Mouse (Mus musculus) midbrain, embryonic 11.5 days (tissue): ENCODE data around the gene Cfap157. TPM values are rescaled to one million over a fixed set of nuclear protein-coding genes. Genes with fewer than 3 reads are reported as not detected.
A peak's percentile ranks its signal among the peaks of the same experiment; 100 is the strongest.

Experiments
- ATAC-seq: fragments of 200-750 bp; cut with Nextera tagmentation; 2 replicates; pipeline ENCODE4 v1.8.0; 2017; ENCODE audit warnings: moderate TSS enrichment, moderate library complexity; ENCODE audit not compliant: low FRiP score
- DNase-seq: peaks from one replicate; pipeline ENCODE4 v3.0.0; 2015; ENCODE audit warnings: low spot score; ENCODE audit errors: missing footprints
- H3K27ac ChIP-seq: fragments of 300-500 bp; sonication (generic); 2 replicates; pipeline ENCODE4 v1.5.1; 2014; ENCODE audit warnings: low read depth, low read length
- H3K27me3 ChIP-seq: fragments of 300-500 bp; sonication (generic); 2 replicates; pipeline ENCODE4 v1.6.1; 2014; ENCODE audit warnings: mild to moderate bottlenecking, low read length, moderate library complexity, mixed read lengths; ENCODE audit not compliant: control insufficient read depth, insufficient read depth
- H3K36me3 ChIP-seq: fragments of 300-500 bp; sonication (generic); 2 replicates; pipeline ENCODE4 v1.6.1; 2014; ENCODE audit warnings: mild to moderate bottlenecking, low read length, moderate library complexity, mixed read lengths; ENCODE audit not compliant: control insufficient read depth, insufficient read depth
- H3K4me1 ChIP-seq: fragments of 300-500 bp; sonication (generic); 2 replicates; pipeline ENCODE4 v1.6.1; 2014; ENCODE audit warnings: low read length; ENCODE audit not compliant: control insufficient read depth, insufficient read depth
- H3K4me2 ChIP-seq: fragments of 300-500 bp; sonication (generic); 2 replicates; pipeline ENCODE4 v1.6.1; 2014; ENCODE audit warnings: mild to moderate bottlenecking, moderate library complexity
- H3K4me3 ChIP-seq: fragments of 300-500 bp; sonication (generic); 2 replicates; pipeline ENCODE4 v1.5.1; 2014; ENCODE audit warnings: low read depth, low read length
- H3K9ac ChIP-seq: fragments of 300-500 bp; sonication (generic); 2 replicates; pipeline ENCODE4 v1.6.1; 2014; ENCODE audit warnings: low read length
- H3K9me3 ChIP-seq: fragments of 300-500 bp; sonication (generic); 2 replicates; pipeline ENCODE4 v1.6.1; 2016; ENCODE audit warnings: low read length; ENCODE audit not compliant: control insufficient read depth
- WGBS: fragments of 180-500 bp; shearing (Covaris S2); extraction: QIAGEN DNeasy Blood & Tissue Kit; methylation state at CpG from one replicate; pipeline ENCODE4 v1.1.7; 2014; 5-methylcytosine and 5-hydroxymethylcytosine counted together
- polyA plus RNA-seq: library from polyadenylated mRNA; unstranded; fragments of >200 nt; fragmentation: Nextera tagmentation; extraction: Ambion mirVana; gene quantifications from 2 replicates; pipeline ENCODE4 v1.2.1, GENCODE M21; 2014

Cfap157 gene
- polyA plus RNA-seq, 1 experiment from 2014 or later: 0.08 TPM

DNA sequence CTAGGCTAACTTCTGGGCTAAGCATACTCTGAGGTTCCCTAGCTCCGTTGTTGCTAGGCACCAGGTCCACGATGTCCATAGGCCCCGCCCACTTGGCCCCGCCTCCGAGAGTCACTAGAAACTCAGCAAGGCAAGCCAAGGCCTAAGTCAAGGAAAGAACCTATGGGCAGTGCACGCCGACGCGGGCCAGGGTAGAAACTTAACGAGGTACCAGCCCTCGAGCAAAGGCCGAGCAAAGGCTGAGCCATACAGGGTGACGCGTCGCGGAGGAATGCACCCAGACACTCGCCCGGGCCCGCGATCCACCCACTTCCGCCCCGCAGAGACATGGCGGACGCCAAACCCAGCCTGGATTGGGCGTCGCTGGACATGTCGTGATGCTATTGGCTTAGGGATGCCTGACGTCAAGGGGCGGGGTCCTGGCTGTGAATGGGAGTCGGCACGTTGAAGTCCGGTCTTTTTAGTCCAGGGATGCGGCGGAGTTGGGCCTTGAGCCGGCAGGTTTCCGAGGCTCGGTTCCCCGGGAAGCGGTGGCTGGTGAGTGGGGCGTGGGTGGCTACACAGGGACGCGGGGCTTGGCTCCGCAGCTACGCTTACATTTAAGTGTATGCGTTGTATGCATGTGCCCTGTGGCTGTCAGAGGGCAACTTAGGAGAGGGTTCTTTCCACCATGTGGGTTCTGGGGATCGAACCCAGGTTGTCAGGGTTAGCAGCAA, 8.7 kb downstream of the Cfap157 start, which contains the start of the genes Ttc16 and Ptrh1:
Gene Ttc16, minus strand, starts transcription at position 275 of the 716 bp plus-strand sequence.
Gene Ptrh1, plus strand, starts transcription at position 428 of the 716 bp plus-strand sequence.
- no peaks in the 10 kb centered on the region for H3K36me3 ChIP-seq
- no peaks in the 10 kb centered on the region for H3K27me3 ChIP-seq
- peak; percentile 99 for DNase-seq
- H3K4me1 ChIP-seq: peaks cover 12% of the 10 kb centered on the region; the same call in 1 of the 2 replicates
- H3K4me2 ChIP-seq: peak within 1 kb of the TSS; percentile 76
- peak within 1 kb of the TSS; percentile 54 for H3K4me3 ChIP-seq
- H3K9ac ChIP-seq: peak within 1 kb of the TSS; percentile 58
- no peaks in the 10 kb centered on the region for H3K9me3 ChIP-seq
- peak; percentile 97 for ATAC-seq
- under 1% methylated on average over 46 of the region's 46 CpGs for whole genome bisulfite sequencing
- H3K27ac ChIP-seq: no peak within 1 kb of the TSS

- H3K4me1 ChIP-seq: peaks cover 14% of the 10 kb centered on the region
- WGBS: 79% methylated on average over 8 of the region's 8 CpGs
Observed at GRCm38 (mm10) chr2:32772626-32773279, 11.5 kb downstream of the Cfap157 start.

DNA sequence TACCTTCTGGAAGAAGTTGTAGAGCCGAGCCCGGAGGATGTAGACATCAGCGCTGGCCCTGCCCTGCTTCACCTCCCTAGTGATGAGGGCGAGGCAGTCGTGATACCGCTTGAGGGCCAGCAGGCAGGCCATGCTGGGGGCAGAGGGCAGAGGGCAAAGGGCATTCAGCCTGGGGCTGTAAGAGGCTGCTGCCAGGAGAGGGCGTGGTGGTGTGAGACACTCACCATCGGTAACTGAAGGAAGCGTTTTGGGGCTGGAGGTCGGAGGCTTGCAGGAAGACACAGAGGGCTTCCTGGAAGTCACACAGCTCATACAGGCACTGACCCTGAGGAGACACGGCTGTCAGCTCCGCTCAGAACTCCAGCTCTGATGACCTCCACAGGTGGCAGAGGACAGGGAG, 12.3 kb downstream of the Cfap157 start:
- ATAC-seq (no peak), DNase-seq (no peak)
- no peak overlapping the region for H3K4me3 ChIP-seq
- no peaks in the 10 kb centered on the region for H3K36me3 ChIP-seq
- H3K9me3 ChIP-seq: no peaks in the 10 kb centered on the region
- no peak overlapping the region for H3K9ac ChIP-seq
- WGBS: 34% methylated on average over 12 of the region's 12 CpGs
- no peak overlapping the region for H3K4me2 ChIP-seq
- H3K4me1 ChIP-seq: peaks cover 14% of the 10 kb centered on the region
- no peak overlapping the region for H3K27ac ChIP-seq
- no peaks in the 10 kb centered on the region for H3K27me3 ChIP-seq

More at GRCm38 (mm10) chr2:32772626-32773279, 11.5 kb downstream of the Cfap157 start:
- Histone ChIP-seq H3K27me3 (no peaks in the 10 kb centered on the region), H3K4me2 (no peak overlapping the region), H3K4me3 (no peak overlapping the region), H3K36me3 (no peaks in the 10 kb centered on the region), H3K27ac (no peak overlapping the region), H3K9me3 (no peaks in the 10 kb centered on the region), H3K9ac (no peak overlapping the region)
- no peak for ATAC-seq
- DNase-seq: no peak

DNA sequence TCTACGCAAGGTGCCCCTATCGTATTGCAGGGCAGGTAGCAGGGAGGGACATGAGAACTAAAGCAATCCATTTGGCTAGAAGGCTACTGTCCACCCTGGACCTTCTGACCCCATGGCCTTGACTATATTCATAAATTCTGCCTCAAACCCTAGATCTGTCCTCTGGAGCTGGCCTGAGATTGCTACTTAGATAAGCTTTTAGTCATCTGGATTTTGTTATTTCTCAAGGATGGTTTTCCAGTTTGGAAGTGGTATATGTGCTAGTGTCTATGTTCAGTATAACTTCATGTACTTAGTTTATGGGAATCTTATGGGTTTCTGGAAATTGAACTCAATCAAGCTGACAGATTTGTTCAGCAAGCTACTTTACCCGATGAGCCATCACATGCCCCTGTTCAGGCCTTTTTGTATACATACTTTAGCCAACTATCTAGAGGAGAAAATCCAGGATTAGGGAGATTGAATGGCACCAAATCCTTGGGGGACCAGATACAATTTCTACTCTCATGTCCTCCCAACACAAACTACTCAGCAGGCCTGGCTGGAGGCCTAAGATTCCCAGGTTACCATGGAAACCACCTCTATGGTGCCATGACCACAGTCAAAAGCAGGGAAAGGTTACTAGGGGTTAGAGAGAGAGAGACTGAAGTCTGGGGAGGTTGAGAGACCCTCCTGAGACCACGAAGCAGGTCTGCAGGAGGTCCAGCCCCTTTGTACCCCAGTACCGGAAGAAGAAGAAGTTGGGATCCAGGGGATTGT, 14.7 kb downstream of the Cfap157 start:
- peak; percentile 80 for DNase-seq
- WGBS: 47% methylated on average over 5 of the region's 5 CpGs
- no peak overlapping the region for H3K27ac ChIP-seq

DNA sequence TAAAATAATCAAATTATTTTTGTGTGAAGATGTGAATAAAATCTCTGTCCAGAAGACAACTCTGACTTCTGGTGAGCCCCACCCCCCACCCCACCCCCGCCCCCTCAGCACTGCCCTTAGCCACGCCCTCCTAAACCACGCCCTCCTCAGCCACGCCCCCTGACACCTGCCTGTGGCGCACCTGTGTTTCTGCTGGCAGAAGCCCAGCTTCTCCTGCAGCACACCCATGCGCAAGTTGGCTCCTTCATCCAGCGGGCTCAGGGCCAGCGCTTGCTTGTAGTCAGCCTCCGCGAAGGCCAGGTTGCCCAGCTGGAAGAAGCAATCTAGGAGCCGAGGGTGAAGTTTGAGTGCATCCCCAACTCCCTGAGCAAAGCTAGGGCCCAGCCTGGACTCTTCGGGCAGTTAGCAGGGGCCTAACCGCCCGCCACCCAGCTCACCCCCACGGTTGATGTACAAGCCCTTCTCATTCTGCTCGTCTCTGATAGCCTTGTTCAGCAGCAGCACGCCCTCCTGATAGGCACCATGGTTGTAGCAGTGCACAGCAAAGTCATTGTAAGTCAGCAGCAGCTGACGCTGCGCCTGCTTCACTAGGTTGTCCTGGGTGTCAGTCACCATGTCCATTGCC, 15.5 kb downstream of the Cfap157 start:
- Histone ChIP-seq H3K4me3 (no peak overlapping the region), H3K9ac (no peak overlapping the region), H3K27me3 (no peaks in the 10 kb centered on the region), H3K4me1 (peaks cover 5% of the 10 kb centered on the region), H3K27ac (no peak overlapping the region), H3K36me3 (no peaks in the 10 kb centered on the region), H3K9me3 (no peaks in the 10 kb centered on the region), H3K4me2 (no peak overlapping the region)
- ATAC-seq (no peak), DNase-seq (no peak)
- 51% methylated on average over 19 of the region's 19 CpGs for WGBS

More for the DNA sequence above, 14.7 kb downstream of the Cfap157 start:
- peaks cover 5% of the 10 kb centered on the region for H3K4me1 ChIP-seq
- no peak overlapping the region for H3K9ac ChIP-seq
- H3K4me3 ChIP-seq: no peak overlapping the region
- no peaks in the 10 kb centered on the region for H3K36me3 ChIP-seq
- H3K9me3 ChIP-seq: no peaks in the 10 kb centered on the region
- H3K27me3 ChIP-seq: no peaks in the 10 kb centered on the region
- no peak for ATAC-seq
- no peak overlapping the region for H3K4me2 ChIP-seq

- ATAC-seq (no peak), DNase-seq (no peak)
- Histone ChIP-seq H3K27ac (no peak overlapping the region), H3K4me1 (peaks cover 5% of the 10 kb centered on the region), H3K27me3 (no peaks in the 10 kb centered on the region), H3K4me3 (no peak overlapping the region), H3K36me3 (no peaks in the 10 kb centered on the region), H3K9me3 (no peaks in the 10 kb centered on the region), H3K9ac (no peak overlapping the region), H3K4me2 (no peak overlapping the region)
- 80% methylated on average over 12 of the region's 12 CpGs for WGBS
Observed at GRCm38 (mm10) chr2:32767241-32767640, 17.0 kb downstream of the Cfap157 start.

DNA sequence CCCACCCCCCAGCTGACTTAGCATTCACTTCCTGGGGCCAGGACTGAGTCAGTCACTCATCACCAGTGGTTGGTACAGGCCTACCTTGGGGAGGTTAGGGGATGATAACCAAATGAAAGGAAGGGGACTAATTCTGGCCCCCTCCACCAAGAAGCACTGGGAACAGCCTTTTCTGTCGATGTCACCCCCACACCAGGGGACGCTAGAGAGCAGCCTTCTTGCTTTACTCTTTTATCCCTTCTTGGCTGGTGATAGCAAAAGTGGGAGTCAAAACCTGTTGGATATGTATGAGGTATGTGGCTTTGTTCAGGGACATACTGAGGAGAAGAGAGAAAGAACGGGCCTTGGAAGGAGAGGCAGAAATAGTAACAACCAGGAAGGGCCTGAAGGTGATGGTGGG, 20.9 kb downstream of the Cfap157 start:
- Histone ChIP-seq H3K9me3 (no peaks in the 10 kb centered on the region), H3K9ac (no peak overlapping the region), H3K4me2 (no peak overlapping the region), H3K36me3 (peaks cover 4% of the 10 kb centered on the region; the same call in 1 of the 2 replicates), H3K4me3 (no peak overlapping the region), H3K27me3 (no peaks in the 10 kb centered on the region), H3K4me1 (no peaks in the 10 kb centered on the region), H3K27ac (no peak overlapping the region)
- WGBS: 78% methylated on average over 3 of the region's 3 CpGs
- DNase-seq: no peak
- ATAC-seq: no peak

DNA sequence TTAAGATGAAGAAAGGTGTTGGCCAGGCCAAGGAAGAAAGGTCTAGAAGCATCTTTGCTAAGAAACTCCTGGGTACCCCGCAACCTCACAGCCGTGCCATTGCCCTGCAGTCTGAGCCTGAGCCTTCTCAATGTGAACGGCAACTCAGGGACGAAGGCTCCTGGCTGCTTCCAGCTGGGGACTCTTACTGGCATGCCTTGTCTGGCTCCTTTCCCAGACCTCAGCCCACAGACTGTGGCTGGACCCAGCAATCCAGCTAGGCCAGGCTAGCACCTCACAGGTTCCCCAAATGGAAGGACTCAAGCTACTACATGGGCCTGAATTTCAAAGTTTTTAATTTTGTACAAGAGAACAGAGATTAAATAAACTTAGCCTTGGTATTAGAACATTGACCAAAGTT, 22.4 kb downstream of the Cfap157 start:
- Histone ChIP-seq H3K36me3 (peaks cover 4% of the 10 kb centered on the region; the same call in 1 of the 2 replicates), H3K4me2 (no peak overlapping the region)
- WGBS: 96% methylated on average over 4 of the region's 4 CpGs

More for the DNA sequence above, 22.4 kb downstream of the Cfap157 start:
- Histone ChIP-seq H3K27me3 (no peaks in the 10 kb centered on the region), H3K27ac (no peak overlapping the region), H3K9ac (no peak overlapping the region), H3K4me3 (no peak overlapping the region), H3K4me1 (peaks cover 5% of the 10 kb centered on the region; the same call in 1 of the 2 replicates), H3K9me3 (no peaks in the 10 kb centered on the region)
- DNase-seq: no peak
- ATAC-seq: no peak
